Mouse (Mus musculus): Measurements from ENCODE around the gene Ano2. TPM values are rescaled to one million over a fixed set of nuclear protein-coding genes. Genes with fewer than 3 reads are reported as not detected.
A peak's percentile ranks its signal among the peaks of the same experiment; 100 is the strongest.

Ano2 gene
- polyA plus RNA-seq, 1 experiment: not detected

- H3K4me1 ChIP-seq (ENCODE audit: control insufficient read depth, insufficient read depth, low read length): no peaks in the 10 kb centered on the region
- H3K27ac ChIP-seq (ENCODE audit: insufficient read depth, low read length): no peak overlapping the region
- H3K27me3 ChIP-seq (ENCODE audit: control insufficient read depth, insufficient read depth, low read length, poor library complexity, severe bottlenecking): no peaks in the 10 kb centered on the region
- no peak overlapping the region for H3K9ac ChIP-seq (ENCODE audit: low read depth, poor library complexity, severe bottlenecking)
- H3K36me3 ChIP-seq (ENCODE audit: control insufficient read depth, insufficient read depth, low read length, poor library complexity, severe bottlenecking): no peaks in the 10 kb centered on the region
- no peak for TF ChIP-seq EP300 (IDR thresholded peaks at IDR 0.05; ENCODE audit: insufficient read depth, low read depth, low read length)
- TF ChIP-seq POLR2A (IDR thresholded peaks at IDR 0.05; ENCODE audit: insufficient read depth, low read length): no peak
- H3K9me3 ChIP-seq (replicated peaks; ENCODE audit: control insufficient read depth, insufficient read depth, low read length, poor library complexity, severe bottlenecking): no peaks in the 10 kb centered on the region
- no peak overlapping the region for H3K4me3 ChIP-seq (ENCODE audit: low read depth, low read length)
These were observed 293.8 kb downstream of the Ano2 start for GRCm38 (mm10) chr6:125984050-125984449.

GRCm38 (mm10) chr6:125992731-125993130, 302.5 kb downstream of the Ano2 start:
- H3K27me3 ChIP-seq (ENCODE audit: control insufficient read depth, insufficient read depth, low read length, poor library complexity, severe bottlenecking): no peaks in the 10 kb centered on the region

GRCm38 (mm10) chr6:126001797-126002196, 311.6 kb downstream of the Ano2 start:
- TF ChIP-seq CTCF (IDR thresholded peaks at IDR 0.05; ENCODE audit: low read depth, low read length) (no peak), EP300 (IDR thresholded peaks at IDR 0.05; ENCODE audit: insufficient read depth, low read depth, low read length) (no peak), POLR2A (IDR thresholded peaks at IDR 0.05; ENCODE audit: insufficient read depth, low read length) (no peak)
- no peaks in the 10 kb centered on the region for H3K27me3 ChIP-seq (ENCODE audit: control insufficient read depth, insufficient read depth, low read length, poor library complexity, severe bottlenecking)
- H3K9me3 ChIP-seq (replicated peaks; ENCODE audit: control insufficient read depth, insufficient read depth, low read length, poor library complexity, severe bottlenecking): no peaks in the 10 kb centered on the region
- no peaks in the 10 kb centered on the region for H3K36me3 ChIP-seq (ENCODE audit: control insufficient read depth, insufficient read depth, low read length, poor library complexity, severe bottlenecking)
- no peak overlapping the region for H3K27ac ChIP-seq (ENCODE audit: insufficient read depth, low read length)
- H3K4me1 ChIP-seq (ENCODE audit: control insufficient read depth, insufficient read depth, low read length): peaks cover 1% of the 10 kb centered on the region
- H3K4me3 ChIP-seq (ENCODE audit: low read depth, low read length): no peak overlapping the region
- H3K9ac ChIP-seq (ENCODE audit: low read depth, poor library complexity, severe bottlenecking): no peak overlapping the region

More at GRCm38 (mm10) chr6:125992731-125993130, 302.5 kb downstream of the Ano2 start:
- H3K9ac ChIP-seq (ENCODE audit: low read depth, poor library complexity, severe bottlenecking): no peak overlapping the region
- H3K36me3 ChIP-seq (ENCODE audit: control insufficient read depth, insufficient read depth, low read length, poor library complexity, severe bottlenecking): no peaks in the 10 kb centered on the region
- no peak overlapping the region for H3K27ac ChIP-seq (ENCODE audit: insufficient read depth, low read length)
- H3K4me1 ChIP-seq (ENCODE audit: control insufficient read depth, insufficient read depth, low read length): no peaks in the 10 kb centered on the region
- TF ChIP-seq POLR2A (IDR thresholded peaks at IDR 0.05; ENCODE audit: insufficient read depth, low read length): no peak
- no peak for TF ChIP-seq EP300 (IDR thresholded peaks at IDR 0.05; ENCODE audit: insufficient read depth, low read depth, low read length)
- no peak for TF ChIP-seq CTCF (IDR thresholded peaks at IDR 0.05; ENCODE audit: low read depth, low read length)
- no peak overlapping the region for H3K4me3 ChIP-seq (ENCODE audit: low read depth, low read length)
- no peaks in the 10 kb centered on the region for H3K9me3 ChIP-seq (replicated peaks; ENCODE audit: control insufficient read depth, insufficient read depth, low read length, poor library complexity, severe bottlenecking)

GRCm38 (mm10) chr6:126003002-126003742, 313.0 kb downstream of the Ano2 start:
- TF ChIP-seq POLR2A (IDR thresholded peaks at IDR 0.05; ENCODE audit: insufficient read depth, low read length): no peak
- TF ChIP-seq CTCF (IDR thresholded peaks at IDR 0.05; ENCODE audit: low read depth, low read length): no peak
- TF ChIP-seq EP300 (IDR thresholded peaks at IDR 0.05; ENCODE audit: insufficient read depth, low read depth, low read length): no peak
- H3K9ac ChIP-seq (ENCODE audit: low read depth, poor library complexity, severe bottlenecking): no peak overlapping the region
- H3K4me1 ChIP-seq (ENCODE audit: control insufficient read depth, insufficient read depth, low read length): peaks cover 1% of the 10 kb centered on the region
- no peaks in the 10 kb centered on the region for H3K36me3 ChIP-seq (ENCODE audit: control insufficient read depth, insufficient read depth, low read length, poor library complexity, severe bottlenecking)
- H3K27me3 ChIP-seq (ENCODE audit: control insufficient read depth, insufficient read depth, low read length, poor library complexity, severe bottlenecking): no peaks in the 10 kb centered on the region
- H3K4me3 ChIP-seq (ENCODE audit: low read depth, low read length): no peak overlapping the region
- no peaks in the 10 kb centered on the region for H3K9me3 ChIP-seq (replicated peaks; ENCODE audit: control insufficient read depth, insufficient read depth, low read length, poor library complexity, severe bottlenecking)
- H3K27ac ChIP-seq (ENCODE audit: insufficient read depth, low read length): peak overlapping the region; percentile 55; the same call in 1 of the 2 replicates

- Histone ChIP-seq H3K4me3 (ENCODE audit: low read depth, low read length) (no peak overlapping the region), H3K9me3 (replicated peaks; ENCODE audit: control insufficient read depth, insufficient read depth, low read length, poor library complexity, severe bottlenecking) (no peaks in the 10 kb centered on the region), H3K4me1 (ENCODE audit: control insufficient read depth, insufficient read depth, low read length) (peaks cover 3% of the 10 kb centered on the region), H3K9ac (ENCODE audit: low read depth, poor library complexity, severe bottlenecking) (no peak overlapping the region), H3K36me3 (ENCODE audit: control insufficient read depth, insufficient read depth, low read length, poor library complexity, severe bottlenecking) (no peaks in the 10 kb centered on the region), H3K27ac (ENCODE audit: insufficient read depth, low read length) (no peak overlapping the region), H3K27me3 (ENCODE audit: control insufficient read depth, insufficient read depth, low read length, poor library complexity, severe bottlenecking) (no peaks in the 10 kb centered on the region)
- no peak for TF ChIP-seq CTCF (IDR thresholded peaks at IDR 0.05; ENCODE audit: low read depth, low read length)
- no peak for TF ChIP-seq POLR2A (IDR thresholded peaks at IDR 0.05; ENCODE audit: insufficient read depth, low read length)
- TF ChIP-seq EP300 (IDR thresholded peaks at IDR 0.05; ENCODE audit: insufficient read depth, low read depth, low read length): no peak
These were observed 316.4 kb downstream of the Ano2 start for GRCm38 (mm10) chr6:126006647-126007046.

- Histone ChIP-seq H3K27me3 (ENCODE audit: control insufficient read depth, insufficient read depth, low read length, poor library complexity, severe bottlenecking) (no peaks in the 10 kb centered on the region), H3K9me3 (replicated peaks; ENCODE audit: control insufficient read depth, insufficient read depth, low read length, poor library complexity, severe bottlenecking) (no peaks in the 10 kb centered on the region), H3K9ac (ENCODE audit: low read depth, poor library complexity, severe bottlenecking) (no peak overlapping the region), H3K36me3 (ENCODE audit: control insufficient read depth, insufficient read depth, low read length, poor library complexity, severe bottlenecking) (no peaks in the 10 kb centered on the region), H3K27ac (ENCODE audit: insufficient read depth, low read length) (no peak overlapping the region), H3K4me3 (ENCODE audit: low read depth, low read length) (no peak overlapping the region), H3K4me1 (ENCODE audit: control insufficient read depth, insufficient read depth, low read length) (peaks cover 4% of the 10 kb centered on the region)
- no peak for TF ChIP-seq CTCF (IDR thresholded peaks at IDR 0.05; ENCODE audit: low read depth, low read length)
- no peak for TF ChIP-seq EP300 (IDR thresholded peaks at IDR 0.05; ENCODE audit: insufficient read depth, low read depth, low read length)
- TF ChIP-seq POLR2A (IDR thresholded peaks at IDR 0.05; ENCODE audit: insufficient read depth, low read length): no peak
These were observed 318.9 kb downstream of the Ano2 start for GRCm38 (mm10) chr6:126009083-126009482.

Measured in ES-Bruce4 (cell line).